Comparison of ENCODE assay signal across 8 mouse cellular contexts in the genomic region with DNA sequence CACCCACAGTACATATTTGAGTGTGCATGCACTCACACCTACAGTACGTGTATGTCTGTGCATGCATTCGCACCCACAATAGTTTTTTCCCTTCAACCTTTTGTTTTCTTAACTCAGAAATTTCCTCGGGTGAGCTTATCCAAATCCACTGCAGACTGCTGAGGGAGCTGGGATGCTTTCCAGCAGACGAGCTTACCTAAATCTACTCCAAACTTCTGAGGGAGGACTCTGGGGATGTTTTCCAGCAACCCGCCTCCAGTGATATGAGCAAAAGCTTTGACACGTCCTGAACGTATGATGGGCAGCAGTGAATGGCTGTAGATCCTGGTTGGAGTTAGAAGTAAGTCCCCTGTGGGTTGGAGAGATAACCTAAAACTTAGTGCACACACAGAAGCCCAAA.
"Had no signal": no experiment of that assay in that cellular context is flagged by ENCODE, and none has a peak within 500 bp of the region (broad histone marks: within the 10 kb centered on the region; RNA-seq: fewer than 3 reads in every experiment).

No protein-coding gene starts in this region.

- DNase-seq: liver, postnatal 0 days; lung, adult 2 months; lung, postnatal 14 days; lung, postnatal 36 days; right cerebral cortex, postnatal 25 days; thymus, adult 18-20 months; thymus, postnatal 14 days; thymus, postnatal 4 days had no signal
